Mouse (Mus musculus): ENCODE measurements at regions not wholly inside any gene's neighbourhood (a gene's known extent, or its start where the extent isn't known, plus 50 kb on each side); places are given as distances from the start of the nearest gene placed in this dataset.
"Not testable (repeated sequence)": the region's sequence is repeated elsewhere in the genome, so short reads cannot be mapped to it uniquely, and the experiment has no call there.

- H3K36me3 ChIP-seq (ENCODE audit: control insufficient read depth, insufficient read depth, low read length); ATAC-seq (ENCODE audit: low FRiP score, low TSS enrichment); H3K27ac ChIP-seq (replicated peaks; ENCODE audit: low read depth, low read length); H3K4me3 ChIP-seq (replicated peaks; ENCODE audit: low read depth, low read length); H3K9me3 ChIP-seq (ENCODE audit: control insufficient read depth, low read length); H3K9ac ChIP-seq (replicated peaks; ENCODE audit: low read length); H3K27me3 ChIP-seq (ENCODE audit: control insufficient read depth, insufficient read depth, low read length); H3K4me1 ChIP-seq (ENCODE audit: control insufficient read depth, insufficient read depth, low read length); H3K4me2 ChIP-seq (ENCODE audit: low read length): not testable (repeated sequence)
- peak; percentile 4 for DNase-seq
Measured at GRCm38 (mm10) chr7:111834356-111834755, 54.6 kb upstream of the Galnt18 start.

- H3K27me3 ChIP-seq (ENCODE audit: control insufficient read depth, insufficient read depth, low read length) = no peaks in the 10 kb centered on the region
- no peak overlapping the region for H3K9ac ChIP-seq (replicated peaks; ENCODE audit: low read length)
- no peaks in the 10 kb centered on the region for H3K9me3 ChIP-seq (ENCODE audit: control insufficient read depth, low read length)
- no peak overlapping the region for H3K4me2 ChIP-seq (ENCODE audit: low read length)
- WGBS = 86% methylated on average over 1 of the region's 1 CpGs
- no peak for DNase-seq
- no peak overlapping the region for H3K27ac ChIP-seq (replicated peaks; ENCODE audit: low read depth, low read length)
- no peak for ATAC-seq (ENCODE audit: low FRiP score, low TSS enrichment)
- no peak overlapping the region for H3K4me3 ChIP-seq (replicated peaks; ENCODE audit: low read depth, low read length)
- no peaks in the 10 kb centered on the region for H3K36me3 ChIP-seq (ENCODE audit: control insufficient read depth, insufficient read depth, low read length)
- no peaks in the 10 kb centered on the region for H3K4me1 ChIP-seq (ENCODE audit: control insufficient read depth, insufficient read depth, low read length)
Measured at GRCm38 (mm10) chr7:111829931-111830330, 50.2 kb upstream of the Galnt18 start.

Data from midbrain, embryonic 14.5 days (tissue).